Mouse (Mus musculus): ENCODE data around the gene Usp2. TPM values are rescaled to one million over a fixed set of nuclear protein-coding genes. Genes with fewer than 3 reads are reported as not detected.

Usp2 gene
- polyA plus RNA-seq (2021; fragmentation: Nextera tagmentation): 116 and 137 TPM in 2 replicates
- long read RNA-seq, experiment 1, transcript Usp2-202 (12 exons, 2,057 nt): major isoform, 135 of 185 reads
- long read RNA-seq, experiment 1, transcript Usp2-201 (13 exons, 3,867 nt): minor isoform, 15 of 185 reads
- long read RNA-seq, experiment 1, partial matches to known transcripts: 15 of 185 reads
- long read RNA-seq, experiment 1, other reads (novel, unspliced or antisense): 20 of 185 reads
- long read RNA-seq, experiment 2, transcript Usp2-201 (13 exons, 3,867 nt): minor isoform, 39 of 231 reads
- long read RNA-seq, experiment 2, transcript Usp2-202 (12 exons, 2,057 nt): major isoform, 142 of 231 reads
- long read RNA-seq, experiment 2, partial matches to known transcripts: 7 of 231 reads
- long read RNA-seq, experiment 2, other reads (novel, unspliced or antisense): 42 of 231 reads

GRCm38 (mm10) chr9:44066785-44067225 is at the start of gene Usp2:
TSS of gene Usp2 (plus strand) at chr9:44067021.

GRCm38 (mm10) chr9:44042836-44043707 is 23.7 kb upstream of the Usp2 start, which contains the start of gene Thy1:
TSS of gene Thy1 (plus strand) at chr9:44043384.

GRCm38 (mm10) chr9:44101490-44101889 is 34.7 kb downstream of the Usp2 start, which contains the start of gene Mfrp:
TSS of gene Mfrp (plus strand) at chr9:44101729.

GRCm38 (mm10) chr9:44107110-44107509 is 40.3 kb downstream of the Usp2 start, which contains the start of gene C1qtnf5:
TSS of gene C1qtnf5 (plus strand) at chr9:44107245.

GRCm38 (mm10) chr9:44113105-44113789 is 46.4 kb downstream of the Usp2 start, which contains the start of the genes Gm49380 and Rnf26:
TSS of gene Gm49380 (minus strand) at chr9:44113500.
TSS of gene Rnf26 (minus strand) at chr9:44113517.

GRCm38 (mm10) chr9:44134101-44134850 is 67.5 kb downstream of the Usp2 start, which contains the start of gene Mcam:
TSS of gene Mcam (plus strand) at chr9:44134469.

Other genes starting within 250 kb of the Usp2 start
- 324 and 386 TPM in 2 replicates for gene Thy1, start 23.6 kb upstream of the Usp2 start, polyA plus RNA-seq (2021; fragmentation: Nextera tagmentation)
- 0.06 and 9.7 TPM in 2 replicates for gene Mfrp, start 34.7 kb downstream of the Usp2 start, polyA plus RNA-seq (2021; fragmentation: Nextera tagmentation)
- gene C1qtnf5, start 40.2 kb downstream of the Usp2 start, polyA plus RNA-seq (2021; fragmentation: Nextera tagmentation): 30.3 and 40.8 TPM in 2 replicates
- gene Gm49380, start 46.5 kb downstream of the Usp2 start, polyA plus RNA-seq (2021; fragmentation: Nextera tagmentation): 0.10 and 0.14 TPM in 2 replicates
- gene Rnf26, start 46.5 kb downstream of the Usp2 start, polyA plus RNA-seq (2021; fragmentation: Nextera tagmentation): 10.8 and 13.6 TPM in 2 replicates
- gene Mcam, start 67.4 kb downstream of the Usp2 start, polyA plus RNA-seq (2021; fragmentation: Nextera tagmentation): 2.6 and 2.8 TPM in 2 replicates
- 11.8 and 12.1 TPM in 2 replicates for gene Cbl, start 167.0 kb downstream of the Usp2 start, polyA plus RNA-seq (2021; fragmentation: Nextera tagmentation)
- gene Ccdc153, start 173.7 kb downstream of the Usp2 start, polyA plus RNA-seq (2021; fragmentation: Nextera tagmentation): 14.2 and 18.1 TPM in 2 replicates
- 0.90 and 1.1 TPM in 2 replicates for gene Pdzd3, start 184.4 kb downstream of the Usp2 start, polyA plus RNA-seq (2021; fragmentation: Nextera tagmentation)
- gene Nlrx1, start 201.6 kb downstream of the Usp2 start, polyA plus RNA-seq (2021; fragmentation: Nextera tagmentation): 6.2 and 7.2 TPM in 2 replicates
- gene Abcg4, start 221.6 kb downstream of the Usp2 start, polyA plus RNA-seq (2021; fragmentation: Nextera tagmentation): 25.1 and 26.3 TPM in 2 replicates
- gene Hinfp, start 238.7 kb downstream of the Usp2 start, polyA plus RNA-seq (2021; fragmentation: Nextera tagmentation): 2.9 and 4.2 TPM in 2 replicates